Mouse (Mus musculus) bone marrow, adult 2 months (tissue): Measurements from ENCODE around the gene Slc35f4. TPM values are rescaled to one million over a fixed set of nuclear protein-coding genes. Genes with fewer than 3 reads are reported as not detected.

ENCODE experiments used
- H3K27ac ChIP-seq: fragments of 200-500 bp; 2 replicates; pipeline ENCODE4 v1.5.1; 2012; ENCODE audit warnings: low read depth, mild to moderate bottlenecking, control low read depth, inconsistent platforms, low read length; ENCODE audit not compliant: control insufficient read depth, poor library complexity, insufficient read depth
- H3K4me1 ChIP-seq: fragments of 200-500 bp; 2 replicates; pipeline ENCODE4 v1.6.1; 2011; ENCODE audit warnings: low read length; ENCODE audit not compliant: control insufficient read depth, insufficient read depth
- H3K4me3 ChIP-seq: fragments of 200-500 bp; replicated peaks from 2 replicates; pipeline ENCODE3; 2011; ENCODE audit warnings: mild to moderate bottlenecking, low read depth, low read length, control low read depth; ENCODE audit not compliant: control insufficient read depth
- CTCF ChIP-seq: fragments of 200-500 bp; IDR thresholded peaks from 2 replicates; pipeline ENCODE4 v1.5.1; 2011; ENCODE audit warnings: low read length, control low read depth; ENCODE audit not compliant: control insufficient read depth, insufficient read depth
- POLR2A ChIP-seq: fragments of 200-500 bp; IDR thresholded peaks from 2 replicates; pipeline ENCODE4 v1.6.1; 2011; ENCODE audit warnings: low read depth, mild to moderate bottlenecking, control low read depth, low read length, borderline replicate concordance; ENCODE audit not compliant: control insufficient read depth
- WGBS: fragments of 180-500 bp; shearing (Covaris S2); methylation state at CpG from one replicate; pipeline ENCODE4 v1.1.7; 2018; 5-methylcytosine and 5-hydroxymethylcytosine counted together
- polyA plus RNA-seq: library from polyadenylated mRNA; stranded (reverse); fragments of >200 nt; gene quantifications from 2 replicates; pipeline ENCODE4 v1.2.4, GENCODE M21; 2011; ENCODE audit warnings: low replicate concordance; ENCODE audit not compliant: missing spikeins, insufficient read depth, insufficient read length

Slc35f4 gene
- polyA plus RNA-seq, 1 experiment: not detected

GRCm38 (mm10) chr14:49337011-49337410 lies 188.8 kb downstream of the Slc35f4 start:
- WGBS: 64% methylated on average over 4 of the region's 4 CpGs
- Histone ChIP-seq H3K4me3 (no peak overlapping the region), H3K27ac (no peak overlapping the region), H3K4me1 (no peaks in the 10 kb centered on the region)
- no peak for TF ChIP-seq POLR2A

GRCm38 (mm10) chr14:49333841-49334240 lies 192.0 kb downstream of the Slc35f4 start:
- TF ChIP-seq CTCF (no peak), POLR2A (no peak)
- H3K4me1 ChIP-seq: no peaks in the 10 kb centered on the region
- H3K4me3 ChIP-seq: no peak overlapping the region
- WGBS: 81% methylated on average over 2 of the region's 2 CpGs
- no peak overlapping the region for H3K27ac ChIP-seq

GRCm38 (mm10) chr14:49316493-49316894 lies 209.4 kb downstream of the Slc35f4 start:
- WGBS: 54% methylated on average over 5 of the region's 5 CpGs
- Histone ChIP-seq H3K27ac (no peak overlapping the region), H3K4me1 (no peaks in the 10 kb centered on the region), H3K4me3 (no peak overlapping the region)
- no peak for TF ChIP-seq CTCF
- TF ChIP-seq POLR2A: no peak

- Histone ChIP-seq H3K27ac (no peak overlapping the region), H3K4me3 (no peak overlapping the region), H3K4me1 (no peaks in the 10 kb centered on the region)
- TF ChIP-seq POLR2A (no peak), CTCF (no peak)
- WGBS: 71% methylated on average over 7 of the region's 7 CpGs
Observed at GRCm38 (mm10) chr14:49313981-49314380, 211.9 kb downstream of the Slc35f4 start.

- H3K27ac ChIP-seq: no peak overlapping the region
- H3K4me3 ChIP-seq: no peak overlapping the region
- 79% methylated on average over 8 of the region's 8 CpGs for WGBS
- no peak for TF ChIP-seq CTCF
- TF ChIP-seq POLR2A: no peak
- no peaks in the 10 kb centered on the region for H3K4me1 ChIP-seq
Observed at GRCm38 (mm10) chr14:49313376-49313775, 212.5 kb downstream of the Slc35f4 start.

- WGBS: 72% methylated on average over 1 of the region's 1 CpGs
- TF ChIP-seq POLR2A (no peak), CTCF (no peak)
- Histone ChIP-seq H3K27ac (no peak overlapping the region), H3K4me1 (no peaks in the 10 kb centered on the region), H3K4me3 (no peak overlapping the region)
Observed at GRCm38 (mm10) chr14:49311548-49311947, 214.3 kb downstream of the Slc35f4 start.

- H3K27ac ChIP-seq: no peak overlapping the region
- TF ChIP-seq POLR2A (no peak), CTCF (no peak)
- H3K4me1 ChIP-seq: no peaks in the 10 kb centered on the region
- 67% methylated on average over 5 of the region's 5 CpGs for WGBS
- no peak overlapping the region for H3K4me3 ChIP-seq
Observed at GRCm38 (mm10) chr14:49311091-49311492, 214.8 kb downstream of the Slc35f4 start.

- TF ChIP-seq POLR2A (no peak), CTCF (no peak)
- 33% methylated on average over 2 of the region's 2 CpGs for WGBS
- Histone ChIP-seq H3K27ac (no peak overlapping the region), H3K4me1 (no peaks in the 10 kb centered on the region), H3K4me3 (no peak overlapping the region)
Observed at GRCm38 (mm10) chr14:49309670-49310069, 216.2 kb downstream of the Slc35f4 start.

- H3K4me1 ChIP-seq: no peaks in the 10 kb centered on the region
- 47% methylated on average over 1 of the region's 1 CpGs for WGBS
- H3K4me3 ChIP-seq: no peak overlapping the region
Observed at GRCm38 (mm10) chr14:49308591-49308990, 217.3 kb downstream of the Slc35f4 start.

More at GRCm38 (mm10) chr14:49308591-49308990, 217.3 kb downstream of the Slc35f4 start:
- TF ChIP-seq CTCF (no peak), POLR2A (no peak)
- no peak overlapping the region for H3K27ac ChIP-seq
